Mouse (Mus musculus): ENCODE data around the gene Sppl3.

DNA sequence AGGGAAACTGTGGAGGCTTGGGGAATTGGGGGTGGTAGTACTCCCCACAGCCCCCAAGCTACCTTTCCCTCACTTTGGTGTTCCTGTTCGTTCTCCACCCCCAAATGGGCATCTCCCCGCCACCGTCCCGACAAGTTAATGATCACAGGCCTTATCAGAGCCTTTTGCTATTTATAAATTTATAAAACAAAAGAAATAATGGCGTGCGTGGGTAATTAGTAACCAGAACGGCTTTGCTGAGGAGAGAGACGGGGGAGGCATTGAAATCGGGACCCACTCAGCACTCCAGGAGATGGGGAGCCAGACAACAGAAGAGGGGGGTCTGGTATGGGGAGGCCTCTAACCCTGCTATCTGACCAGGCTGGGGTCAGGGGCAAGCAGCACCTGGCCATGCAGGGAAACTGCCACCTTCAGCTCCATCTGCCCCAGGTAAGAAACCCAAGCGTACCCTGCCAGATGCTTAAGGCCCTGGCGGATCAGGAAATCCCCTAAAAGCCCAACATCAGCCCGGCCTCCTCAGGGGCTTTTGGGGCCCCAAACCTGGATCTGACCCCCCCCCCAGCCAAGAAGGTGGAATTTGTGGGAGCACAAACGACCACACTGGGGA, 41.2 kb upstream of the Sppl3 start:
- no peak for TF ChIP-seq CTCF (conservative IDR thresholded peaks at IDR 0.05; ENCODE audit: insufficient read depth, insufficient read length, low read depth, low read length)
- no peak for TF ChIP-seq POLR2A (IDR thresholded peaks at IDR 0.05; ENCODE audit: low read depth, low read length)
